Comparison of ENCODE assay signal across 10 mouse cellular contexts in genomic region chr13:56221995-56222848, GRCm38 (mm10). TPM values are rescaled to one million over a fixed set of nuclear protein-coding genes. Genes with fewer than 3 reads are reported as not detected.
DNase-seq lines count a peak whose midpoint lies in the region; ATAC-seq and TF ChIP-seq lines count a peak whose summit lies in the region.
"Had no signal": no experiment of that assay in that cellular context is flagged by ENCODE, and none has a peak within 500 bp of the region (broad histone marks: within the 10 kb centered on the region; RNA-seq: fewer than 3 reads in every experiment).

No protein-coding gene starts in this region.

- no peak for TF ChIP-seq EP300 in heart, postnatal 0 days (IDR thresholded peaks at IDR 0.05; ENCODE audit: low read depth)

- H3K4me2 ChIP-seq in heart, postnatal 0 days (ENCODE audit: low read depth, low read length) = peak overlapping the region; percentile 50
- H3K4me2 ChIP-seq in neural tube, embryonic 15.5 days = peak overlapping the region; percentile 73

- TF ChIP-seq CTCF in gastrocnemius, adult 2 months (IDR thresholded peaks at IDR 0.05) = no peak
- TF ChIP-seq CTCF in heart, postnatal 0 days (IDR thresholded peaks at IDR 0.05; ENCODE audit: low read depth) = no peak

- WGBS in heart, postnatal 0 days = 2% methylated on average over 50 of the region's 50 CpGs
- WGBS in neural tube, embryonic 15.5 days = 1% methylated on average over 50 of the region's 50 CpGs

- 0 out of 2 replicates have a peak, but pooled peaks cover 3% of the 10 kb centered on the region for H3K4me1 ChIP-seq in heart, postnatal 0 days (ENCODE audit: control insufficient read depth, insufficient read depth)
- H3K4me1 ChIP-seq in neural tube, embryonic 15.5 days = peaks cover 36% of the 10 kb centered on the region

- ATAC-seq in heart, postnatal 0 days (ENCODE audit: insufficient read depth, low read depth) = no peak
- peak; percentile 60 for ATAC-seq in neural tube, embryonic 15.5 days (ENCODE audit: low FRiP score)
- no peak for ATAC-seq in monocyte, adult 5-6 weeks (replicated peaks; ENCODE audit: insufficient number of reproducible peaks, low FRiP score, low TSS enrichment, poor library complexity, severe bottlenecking)

- H3K4me3 ChIP-seq in gastrocnemius, adult 2 months = peak overlapping the region; percentile 57
- peak overlapping the region; percentile 28 for H3K4me3 ChIP-seq in heart, postnatal 0 days (ENCODE audit: low read depth, low read length)
- H3K4me3 ChIP-seq in neural tube, embryonic 15.5 days (replicated peaks) = peak overlapping the region; percentile 37
- H3K4me3 ChIP-seq: megakaryocyte, embryonic 14.5 days had no signal

- no peaks in the 10 kb centered on the region for H3K36me3 ChIP-seq in heart, postnatal 0 days (replicated peaks; ENCODE audit: control insufficient read depth, insufficient read depth, low read length)
- no peaks in the 10 kb centered on the region for H3K36me3 ChIP-seq in neural tube, embryonic 15.5 days

- DNase-seq in gastrocnemius, adult 2 months = no peak
- DNase-seq in gastrocnemius, postnatal 10 days = no peak
- peak; percentile 77 for DNase-seq in embryo, embryonic 10.5 days (ENCODE audit: low spot score)
- DNase-seq in heart, postnatal 0 days (ENCODE audit: low spot score) = no peak
- peak; percentile 24 to 55 for DNase-seq in layer of hippocampus, postnatal 36 days
- no peak for DNase-seq in urinary bladder, postnatal 25 days (ENCODE audit: low spot score)

- H3K9ac ChIP-seq in heart, postnatal 0 days (replicated peaks; ENCODE audit: low read depth, low read length) = no peak overlapping the region
- H3K9ac ChIP-seq in neural tube, embryonic 15.5 days (replicated peaks) = peak overlapping the region; percentile 32; the same call in 1 of the 2 replicates

- no peaks in the 10 kb centered on the region for H3K9me3 ChIP-seq in heart, postnatal 0 days (replicated peaks; ENCODE audit: control insufficient read depth, low read length)
- H3K9me3 ChIP-seq in neural tube, embryonic 15.5 days (replicated peaks) = no peaks in the 10 kb centered on the region

- intact Hi-C loops in gastrocnemius, adult 2 months (cut with DNase I) = no loop called here

- no peak overlapping the region for H3K27ac ChIP-seq in gastrocnemius, adult 2 months
- H3K27ac ChIP-seq in heart, postnatal 0 days (ENCODE audit: low read depth) = no peak overlapping the region
- H3K27ac ChIP-seq in neural tube, embryonic 15.5 days (replicated peaks) = no peak overlapping the region

- H3K27me3 ChIP-seq in heart, postnatal 0 days (ENCODE audit: control insufficient read depth, insufficient read depth, low read length) = peaks cover 85% of the 10 kb centered on the region
- peaks cover 73% of the 10 kb centered on the region for H3K27me3 ChIP-seq in neural tube, embryonic 15.5 days (replicated peaks)

RNA-seq across cellular contexts. Expression of gene Neurog1, which starts 29.7 kb away (rescaled TPM):
- total RNA-seq in gastrocnemius, adult 2 months (2021) = not detected
- not detected for total RNA-seq in gastrocnemius, postnatal 10 days (2021)
- not detected in 2 replicates for total RNA-seq in heart, postnatal 0 days (2014; rRNA removed; ENCODE audit: low replicate concordance)
- polyA plus RNA-seq in heart, postnatal 0 days (2015; fragmentation: Nextera tagmentation; extraction: Ambion mirVana) = not detected in 2 replicates
- total RNA-seq in layer of hippocampus, postnatal 36 days (2021) = under 1 TPM; 0.23 to 0.27 TPM
- 0.18 TPM in 1 of 2 replicates, not detected in the other for polyA plus RNA-seq in neural tube, embryonic 15.5 days (2015; fragmentation: Nextera tagmentation; extraction: Ambion mirVana)
- not detected in 3 replicates for total RNA-seq in monocyte, adult 5-6 weeks (2017)
- polyA plus RNA-seq: C2C12 had no signal

RNA-seq across cellular contexts. Expression of gene Tifab, which starts 43.5 kb away (rescaled TPM):
- total RNA-seq in gastrocnemius, adult 2 months (2021) = under 1 TPM; 0.18 to 0.28 TPM
- total RNA-seq in gastrocnemius, postnatal 10 days (2021) = 1 to 10 TPM in 1 of 2 experiments, under 1 TPM in 1; 0.45 to 1.2 TPM
- not detected in 2 replicates for total RNA-seq in heart, postnatal 0 days (2014; rRNA removed; ENCODE audit: low replicate concordance)
- polyA plus RNA-seq in heart, postnatal 0 days (2015; fragmentation: Nextera tagmentation; extraction: Ambion mirVana) = 0.71 and 0.88 TPM in 2 replicates
- total RNA-seq in layer of hippocampus, postnatal 36 days (2021) = 1 to 10 TPM; 1.6 TPM
- 1.1 and 2.3 TPM in 2 replicates for polyA plus RNA-seq in neural tube, embryonic 15.5 days (2015; fragmentation: Nextera tagmentation; extraction: Ambion mirVana)
- total RNA-seq in monocyte, adult 5-6 weeks (2017) = 26.6 to 48.8 TPM (median 47.3 TPM) in 3 replicates
- polyA plus RNA-seq: C2C12 had no signal

Comparison
In these comparisons a context has a peak if more than half of its experiments do, and no peak if none do; other contexts are left out.
1. DNase-seq: peak in embryo, embryonic 10.5 days (single experiment) and layer of hippocampus, postnatal 36 days (2 of 2); none in gastrocnemius, adult 2 months (single experiment), gastrocnemius, postnatal 10 days (single experiment), heart, postnatal 0 days (single experiment) and urinary bladder, postnatal 25 days (single experiment).
2. RNA of gene Tifab, which starts 43.5 kb away (total RNA-seq): 26.6 to 48.8 TPM in monocyte, adult 5-6 weeks; 1.6 TPM in layer of hippocampus, postnatal 36 days, 0.45 to 1.2 TPM in gastrocnemius, postnatal 10 days, 0.18 to 0.28 TPM in gastrocnemius, adult 2 months and not detected in heart, postnatal 0 days; every median in the first group is over 10 times any median in the second.
3. Peak in every context shown above with its lines, with median percentiles within 50 percentile points of each other: H3K4me3 ChIP-seq.